Mouse (Mus musculus) forebrain, embryonic 15.5 days (tissue): ENCODE data around the gene Tspan4. TPM values are rescaled to one million over a fixed set of nuclear protein-coding genes. Genes with fewer than 3 reads are reported as not detected.

Experiments
- ATAC-seq: fragments of 200-750 bp; cut with Nextera tagmentation; replicated peaks from 2 replicates; pipeline ENCODE4 v1.8.0; 2017; ENCODE audit warnings: mild to moderate bottlenecking, moderate TSS enrichment, moderate library complexity
- H3K27ac ChIP-seq: fragments of 300-500 bp; sonication (generic); replicated peaks from 2 replicates; pipeline ENCODE4 v1.5.1; 2015; ENCODE audit warnings: mild to moderate bottlenecking, inconsistent platforms
- H3K27me3 ChIP-seq: fragments of 300-500 bp; sonication (generic); 2 replicates; pipeline ENCODE4 v1.6.1; 2015; ENCODE audit warnings: inconsistent platforms
- H3K36me3 ChIP-seq: fragments of 300-500 bp; sonication (generic); 2 replicates; pipeline ENCODE4 v1.6.1; 2015; ENCODE audit warnings: mild to moderate bottlenecking, inconsistent platforms
- H3K4me1 ChIP-seq: fragments of 300-500 bp; sonication (generic); 2 replicates; pipeline ENCODE4 v1.6.1; 2015; ENCODE audit warnings: inconsistent platforms
- H3K4me2 ChIP-seq: fragments of 300-500 bp; sonication (generic); replicated peaks from 2 replicates; pipeline ENCODE4 v1.6.1; 2015; ENCODE audit warnings: mild to moderate bottlenecking, inconsistent platforms
- H3K4me3 ChIP-seq: fragments of 300-500 bp; sonication (generic); 2 replicates; pipeline ENCODE4 v1.5.1; 2015; ENCODE audit warnings: mild to moderate bottlenecking, inconsistent platforms
- H3K9ac ChIP-seq: fragments of 300-500 bp; sonication (generic); replicated peaks from 2 replicates; pipeline ENCODE4 v1.6.1; 2015; ENCODE audit warnings: mild to moderate bottlenecking, inconsistent platforms
- H3K9me3 ChIP-seq: fragments of 300-500 bp; sonication (generic); 2 replicates; pipeline ENCODE4 v1.6.1; 2016; ENCODE audit warnings: inconsistent platforms
- WGBS: fragments of 180-500 bp; shearing (Covaris S2); methylation state at CpG from one replicate; pipeline ENCODE4 v1.1.7; 2015; ENCODE audit warnings: mixed read lengths; 5-methylcytosine and 5-hydroxymethylcytosine counted together
- polyA plus RNA-seq: library from polyadenylated mRNA; unstranded; fragments of >200 nt; fragmentation: Nextera tagmentation; extraction: Ambion mirVana; gene quantifications from 2 replicates; pipeline ENCODE4 v1.2.1, GENCODE M21; 2015

The Tspan4 gene
- polyA plus RNA-seq, 1 experiment from 2014 or later, result 25.6 TPM

DNA sequence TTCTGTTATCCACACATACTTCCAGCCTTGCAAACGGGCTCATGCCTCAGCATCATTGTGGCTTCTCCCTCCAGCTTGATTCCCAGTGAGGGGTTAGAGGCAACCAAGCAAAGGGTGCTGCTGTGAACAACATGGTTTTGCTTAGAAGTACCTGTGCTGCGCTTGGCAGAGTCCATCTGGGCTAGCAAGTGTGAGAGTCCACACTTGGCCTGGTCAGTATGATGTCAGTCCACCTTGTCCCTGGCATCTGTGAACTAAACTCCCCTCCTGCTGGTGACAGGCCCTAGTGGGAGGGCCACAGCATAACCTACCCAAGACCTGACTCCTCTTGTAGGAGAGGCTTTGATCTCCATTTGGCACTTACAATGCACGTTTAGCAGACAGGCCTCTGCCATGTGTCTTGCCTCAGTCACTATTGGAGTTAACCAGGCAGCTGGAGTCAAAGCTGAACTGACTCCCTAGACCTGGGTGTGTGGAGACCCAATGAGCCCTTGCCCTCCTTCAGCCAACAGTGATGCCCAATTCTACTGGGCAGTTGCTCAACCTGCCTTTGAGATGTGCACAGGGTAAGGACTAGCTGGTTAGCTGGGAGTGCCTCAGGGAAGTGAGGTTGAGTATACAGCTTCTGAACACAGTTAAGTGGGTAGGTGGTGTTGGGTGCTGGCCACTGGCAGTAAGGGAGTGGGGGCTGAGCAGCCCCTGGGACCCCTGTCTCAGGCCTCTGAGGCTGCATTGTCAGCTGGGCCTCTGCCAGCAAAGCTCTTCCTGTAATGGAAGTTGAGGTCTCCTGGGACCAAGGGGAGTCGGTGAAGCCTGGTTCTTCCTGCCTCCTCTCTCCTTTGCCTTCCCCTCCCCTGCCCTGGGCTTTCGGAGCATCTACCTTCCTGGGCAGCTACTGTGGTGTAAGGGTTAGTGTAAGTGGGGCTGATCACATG is 9.4 kb downstream of the Tspan4 start:
- Histone ChIP-seq H3K9me3 (no peaks in the 10 kb centered on the region), H3K9ac (no peak overlapping the region), H3K27me3 (no peaks in the 10 kb centered on the region; the same call in 1 of the 2 replicates), H3K4me2 (no peak overlapping the region), H3K36me3 (no peaks in the 10 kb centered on the region), H3K4me1 (peaks cover 33% of the 10 kb centered on the region), H3K27ac (no peak overlapping the region), H3K4me3 (no peak overlapping the region)
- ATAC-seq, result no peak
- 84% methylated on average over 5 of the region's 5 CpGs for WGBS

DNA sequence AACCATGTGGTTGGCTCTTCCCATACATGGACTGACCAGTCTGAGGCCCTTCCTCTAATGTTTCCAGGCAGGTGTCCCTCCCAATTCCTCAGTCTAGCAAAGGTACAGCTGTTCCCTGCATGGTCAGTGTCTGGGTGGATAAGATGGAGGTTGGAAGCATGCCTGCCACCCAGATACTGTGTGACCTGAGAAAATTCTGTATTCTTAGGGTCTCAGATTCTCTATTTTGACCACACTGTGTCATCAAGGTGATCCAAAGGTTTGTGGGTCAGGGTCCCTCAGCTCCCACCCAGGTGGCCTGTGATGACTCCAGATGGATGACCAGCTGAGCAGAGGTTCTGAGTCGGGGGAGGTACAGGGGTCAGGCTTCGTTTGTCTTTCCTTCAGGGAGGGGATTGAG is 10.1 kb downstream of the Tspan4 start:
- Histone ChIP-seq H3K27me3 (no peaks in the 10 kb centered on the region; the same call in 1 of the 2 replicates), H3K4me2 (no peak overlapping the region), H3K36me3 (no peaks in the 10 kb centered on the region), H3K9ac (no peak overlapping the region), H3K4me3 (no peak overlapping the region), H3K4me1 (peaks cover 33% of the 10 kb centered on the region), H3K27ac (no peak overlapping the region), H3K9me3 (no peaks in the 10 kb centered on the region)
- WGBS, result 76% methylated on average over 2 of the region's 2 CpGs
- ATAC-seq, result no peak

DNA sequence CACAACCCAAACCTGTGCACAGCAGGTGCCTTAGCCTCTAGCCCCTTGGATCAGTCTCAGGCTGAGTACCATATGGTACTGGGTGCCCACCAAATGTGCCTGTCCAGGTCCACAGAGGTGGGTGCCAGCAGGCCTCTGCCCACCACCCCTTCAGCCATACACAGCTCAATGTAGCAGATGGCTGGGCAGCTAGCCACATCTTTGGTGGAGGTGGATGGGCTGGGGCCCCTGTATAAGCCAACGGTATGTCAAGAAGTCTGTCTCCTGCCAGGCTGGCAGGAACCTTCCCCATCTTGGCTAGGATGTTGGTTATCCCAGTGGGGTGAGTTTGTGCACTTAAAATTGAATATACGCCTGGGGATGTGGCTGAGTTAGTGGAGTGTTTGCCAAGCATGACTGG is 10.6 kb downstream of the Tspan4 start:
- no peak overlapping the region for H3K9ac ChIP-seq
- ATAC-seq, result no peak
- no peaks in the 10 kb centered on the region; the same call in 1 of the 2 replicates for H3K27me3 ChIP-seq
- peaks cover 33% of the 10 kb centered on the region for H3K4me1 ChIP-seq
- H3K36me3 ChIP-seq, result no peaks in the 10 kb centered on the region
- WGBS, result 58% methylated on average over 2 of the region's 2 CpGs
- no peak overlapping the region for H3K4me2 ChIP-seq
- no peak overlapping the region for H3K4me3 ChIP-seq
- H3K9me3 ChIP-seq, result no peaks in the 10 kb centered on the region
- no peak overlapping the region for H3K27ac ChIP-seq

DNA sequence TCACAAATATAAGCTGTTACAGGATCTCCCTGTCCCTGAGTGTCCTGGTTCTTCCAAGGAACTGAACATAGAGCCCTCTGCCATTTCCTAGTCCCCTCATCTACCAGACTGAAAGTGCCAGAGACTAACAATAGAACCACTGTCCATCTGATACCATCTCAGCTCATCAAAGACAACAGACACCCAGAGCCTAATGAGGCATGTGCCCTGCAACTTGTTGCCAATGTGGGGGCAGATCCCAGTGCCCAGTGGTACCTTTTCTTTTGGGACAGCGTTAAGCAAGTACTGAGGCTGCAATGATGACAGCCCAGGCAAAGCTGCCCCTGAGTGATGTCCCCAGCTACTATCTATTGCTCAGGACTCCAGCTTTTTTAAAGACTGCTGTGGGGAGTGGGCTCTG is 11.2 kb downstream of the Tspan4 start:
- Histone ChIP-seq H3K9me3 (no peaks in the 10 kb centered on the region), H3K27ac (no peak overlapping the region), H3K4me3 (no peak overlapping the region), H3K9ac (no peak overlapping the region), H3K4me2 (no peak overlapping the region), H3K27me3 (no peaks in the 10 kb centered on the region; the same call in 1 of the 2 replicates), H3K4me1 (peaks cover 29% of the 10 kb centered on the region), H3K36me3 (no peaks in the 10 kb centered on the region)
- 89% methylated on average over 1 of the region's 1 CpGs for WGBS
- no peak for ATAC-seq

DNA sequence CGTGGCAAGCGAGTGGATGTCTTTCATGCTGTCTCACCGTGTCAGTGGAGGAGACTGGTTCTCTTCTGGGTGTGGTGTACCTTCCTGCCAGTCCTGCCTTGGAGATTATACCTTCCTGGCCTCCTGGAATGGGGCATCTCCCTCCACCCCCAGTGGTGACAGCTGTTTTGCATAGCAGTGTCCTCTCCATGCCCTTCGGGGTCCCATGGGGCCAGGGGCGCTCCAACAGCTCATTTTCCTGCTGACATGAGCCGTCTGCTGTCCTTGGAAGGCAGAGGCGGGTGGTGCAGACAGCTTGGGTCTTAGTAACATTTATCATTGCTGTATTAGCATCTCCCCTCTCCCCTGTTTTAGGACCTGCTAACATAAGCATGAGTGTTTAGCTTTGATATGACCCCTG is 12.1 kb downstream of the Tspan4 start:
- Histone ChIP-seq H3K9ac (no peak overlapping the region), H3K9me3 (no peaks in the 10 kb centered on the region)
- WGBS, result 82% methylated on average over 7 of the region's 7 CpGs

DNA sequence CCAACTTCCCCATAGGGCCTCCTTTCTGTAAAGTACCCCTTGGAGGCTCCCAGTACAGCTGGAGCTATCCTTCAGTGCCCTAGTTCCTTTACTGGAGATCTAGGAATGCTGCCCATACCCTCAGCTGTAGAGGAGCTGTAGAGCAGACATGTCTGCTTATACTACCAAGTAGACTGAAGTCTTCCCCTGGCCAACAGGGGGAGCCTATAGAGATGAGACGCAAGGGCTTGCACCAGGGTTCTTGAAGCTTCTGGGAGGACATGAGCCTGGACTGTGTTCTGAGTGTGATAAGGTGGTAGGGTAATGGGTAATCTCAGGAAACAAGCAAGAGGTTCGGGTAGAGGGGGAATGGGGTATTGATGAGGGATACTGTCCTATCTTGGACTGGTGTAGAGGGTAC is 16.1 kb downstream of the Tspan4 start:
- no peak for ATAC-seq
- Histone ChIP-seq H3K36me3 (no peaks in the 10 kb centered on the region), H3K9ac (no peak overlapping the region), H3K4me2 (no peak overlapping the region), H3K9me3 (no peaks in the 10 kb centered on the region), H3K27me3 (no peaks in the 10 kb centered on the region), H3K27ac (no peak overlapping the region), H3K4me1 (no peaks in the 10 kb centered on the region), H3K4me3 (no peak overlapping the region)
- WGBS, result 89% methylated on average over 2 of the region's 2 CpGs

More for the DNA sequence above, 12.1 kb downstream of the Tspan4 start:
- Histone ChIP-seq H3K27me3 (no peaks in the 10 kb centered on the region; the same call in 1 of the 2 replicates), H3K36me3 (no peaks in the 10 kb centered on the region), H3K4me2 (no peak overlapping the region), H3K27ac (no peak overlapping the region), H3K4me3 (no peak overlapping the region), H3K4me1 (peaks cover 20% of the 10 kb centered on the region)
- ATAC-seq, result no peak

DNA sequence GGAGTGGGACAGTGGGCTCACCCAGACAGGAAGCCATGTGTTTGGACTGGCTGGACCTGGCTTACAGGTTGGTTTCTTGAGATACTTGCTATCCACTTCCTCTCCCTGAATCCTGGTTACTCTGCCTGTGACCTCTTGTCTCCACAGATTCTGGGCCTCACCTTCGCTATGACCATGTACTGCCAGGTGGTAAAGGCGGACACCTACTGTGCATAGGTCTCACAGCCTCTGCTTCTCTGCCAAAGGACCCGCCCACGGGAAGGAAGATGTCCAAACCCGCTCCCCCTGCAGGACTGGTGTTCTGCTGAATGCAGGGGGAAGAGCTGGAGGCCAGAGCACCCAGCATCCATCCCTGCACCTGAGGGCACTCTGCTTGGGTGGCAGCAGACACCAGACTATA is 17.7 kb downstream of the Tspan4 start:
- Histone ChIP-seq H3K27me3 (no peaks in the 10 kb centered on the region), H3K4me3 (no peak overlapping the region), H3K4me2 (no peak overlapping the region), H3K9me3 (no peaks in the 10 kb centered on the region), H3K9ac (no peak overlapping the region), H3K4me1 (no peaks in the 10 kb centered on the region), H3K36me3 (no peaks in the 10 kb centered on the region), H3K27ac (no peak overlapping the region)
- WGBS, result 92% methylated on average over 5 of the region's 5 CpGs
- no peak for ATAC-seq

DNA sequence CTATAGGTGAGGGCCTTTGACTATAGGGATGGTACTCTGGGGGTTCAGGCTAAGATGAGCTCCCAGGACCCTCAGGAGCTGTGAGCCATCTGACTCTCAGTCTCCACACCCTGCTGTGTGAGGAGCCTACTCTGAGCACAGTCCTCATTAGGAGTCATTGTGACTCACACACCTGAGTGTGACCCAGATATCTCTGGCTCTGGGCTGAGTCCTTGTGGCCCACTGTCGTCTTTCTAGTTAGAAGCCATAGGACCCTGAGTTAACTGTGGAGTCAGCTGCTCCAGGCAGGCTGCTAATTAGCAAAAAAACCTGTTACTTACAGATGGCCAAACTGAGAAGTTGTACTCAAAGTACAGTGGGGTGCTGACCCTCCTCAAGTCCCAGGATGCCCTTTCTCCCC is 18.7 kb downstream of the Tspan4 start:
- H3K27me3 ChIP-seq, result no peaks in the 10 kb centered on the region
- no peak overlapping the region for H3K9ac ChIP-seq
- 0 out of 2 replicates have a peak, but pooled peaks cover 3% of the 10 kb centered on the region for H3K36me3 ChIP-seq
- no peak for ATAC-seq
- no peaks in the 10 kb centered on the region for H3K4me1 ChIP-seq
- H3K27ac ChIP-seq, result no peak overlapping the region
- no peaks in the 10 kb centered on the region for H3K9me3 ChIP-seq
- no peak overlapping the region for H3K4me3 ChIP-seq
- WGBS, result 84% methylated on average over 1 of the region's 1 CpGs
- no peak overlapping the region for H3K4me2 ChIP-seq

DNA sequence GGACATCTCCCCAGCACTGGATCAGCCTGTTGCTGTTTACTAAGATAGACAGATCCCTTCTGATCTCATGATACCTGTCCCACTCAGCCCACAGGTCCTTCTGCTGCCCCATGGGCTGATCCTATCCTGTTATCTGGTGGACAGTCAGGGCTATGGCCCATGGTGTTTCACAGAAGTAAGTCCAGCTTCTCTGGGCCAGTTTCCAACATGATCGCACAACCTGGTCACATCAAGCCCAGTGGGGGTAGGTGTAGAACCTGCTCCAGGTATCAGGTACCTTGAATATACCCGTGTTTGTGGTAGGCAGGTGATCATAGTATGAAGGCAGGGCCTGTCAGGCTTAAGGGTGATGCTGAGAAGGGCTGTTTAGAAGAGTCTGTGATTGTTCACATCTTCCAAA is 20.3 kb downstream of the Tspan4 start:
- Histone ChIP-seq H3K9ac (no peak overlapping the region), H3K4me1 (no peaks in the 10 kb centered on the region), H3K27me3 (no peaks in the 10 kb centered on the region), H3K27ac (no peak overlapping the region), H3K9me3 (no peaks in the 10 kb centered on the region), H3K4me3 (no peak overlapping the region), H3K4me2 (no peak overlapping the region), H3K36me3 (0 out of 2 replicates have a peak, but pooled peaks cover 3% of the 10 kb centered on the region)
- 81% methylated on average over 2 of the region's 2 CpGs for WGBS
- no peak for ATAC-seq

DNA sequence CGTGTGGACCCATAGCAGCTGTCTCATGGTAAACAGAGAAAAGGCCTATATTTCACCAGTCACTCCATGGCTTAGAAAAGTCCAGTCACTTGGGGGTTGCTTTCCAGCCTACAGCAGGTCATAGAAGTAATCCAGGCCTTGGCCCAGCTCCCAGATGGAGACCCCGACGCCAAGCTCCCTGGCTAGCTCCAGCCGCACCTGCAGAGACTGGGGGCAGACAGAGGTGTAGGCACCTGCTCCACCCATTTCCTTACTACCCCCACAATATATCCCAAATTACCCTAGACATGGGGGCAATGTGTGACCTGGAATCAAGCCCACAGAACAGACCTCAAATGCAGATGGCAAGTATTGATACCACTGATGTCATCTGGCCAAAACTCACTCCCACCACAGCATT is 20.9 kb downstream of the Tspan4 start:
- H3K36me3 ChIP-seq, result 0 out of 2 replicates have a peak, but pooled peaks cover 3% of the 10 kb centered on the region
- no peak for ATAC-seq
- no peaks in the 10 kb centered on the region for H3K27me3 ChIP-seq

DNA sequence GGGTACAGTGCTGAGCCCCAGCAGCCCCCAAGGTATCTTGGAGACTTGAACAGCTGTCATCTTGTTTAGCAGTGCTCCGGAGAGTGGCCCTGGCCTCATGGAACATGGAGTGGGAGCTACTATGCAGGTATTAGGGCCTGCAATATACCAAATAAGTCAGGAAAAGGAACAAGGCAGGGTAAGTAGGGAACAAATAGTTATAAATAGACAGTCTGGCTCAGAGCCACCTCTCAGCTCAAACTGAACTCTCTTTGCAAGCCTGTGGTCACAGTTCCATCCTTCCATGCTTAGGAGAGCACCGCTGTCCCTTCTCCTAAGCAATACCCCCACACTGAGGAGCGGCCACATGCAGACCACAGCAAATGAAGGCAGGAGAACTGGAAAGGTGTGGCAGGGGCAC is 22.6 kb downstream of the Tspan4 start:
- Histone ChIP-seq H3K27me3 (no peaks in the 10 kb centered on the region), H3K4me3 (no peak overlapping the region), H3K9ac (no peak overlapping the region), H3K4me2 (no peak overlapping the region), H3K27ac (no peak overlapping the region), H3K4me1 (no peaks in the 10 kb centered on the region), H3K36me3 (0 out of 2 replicates have a peak, but pooled peaks cover 3% of the 10 kb centered on the region), H3K9me3 (no peaks in the 10 kb centered on the region)
- 88% methylated on average over 3 of the region's 3 CpGs for WGBS
- ATAC-seq, result no peak

More for the DNA sequence above, 20.9 kb downstream of the Tspan4 start:
- 92% methylated on average over 4 of the region's 4 CpGs for WGBS
- H3K9me3 ChIP-seq, result no peaks in the 10 kb centered on the region
- no peak overlapping the region for H3K27ac ChIP-seq
- no peak overlapping the region for H3K4me2 ChIP-seq
- H3K4me3 ChIP-seq, result no peak overlapping the region
- H3K9ac ChIP-seq, result no peak overlapping the region
- H3K4me1 ChIP-seq, result no peaks in the 10 kb centered on the region

DNA sequence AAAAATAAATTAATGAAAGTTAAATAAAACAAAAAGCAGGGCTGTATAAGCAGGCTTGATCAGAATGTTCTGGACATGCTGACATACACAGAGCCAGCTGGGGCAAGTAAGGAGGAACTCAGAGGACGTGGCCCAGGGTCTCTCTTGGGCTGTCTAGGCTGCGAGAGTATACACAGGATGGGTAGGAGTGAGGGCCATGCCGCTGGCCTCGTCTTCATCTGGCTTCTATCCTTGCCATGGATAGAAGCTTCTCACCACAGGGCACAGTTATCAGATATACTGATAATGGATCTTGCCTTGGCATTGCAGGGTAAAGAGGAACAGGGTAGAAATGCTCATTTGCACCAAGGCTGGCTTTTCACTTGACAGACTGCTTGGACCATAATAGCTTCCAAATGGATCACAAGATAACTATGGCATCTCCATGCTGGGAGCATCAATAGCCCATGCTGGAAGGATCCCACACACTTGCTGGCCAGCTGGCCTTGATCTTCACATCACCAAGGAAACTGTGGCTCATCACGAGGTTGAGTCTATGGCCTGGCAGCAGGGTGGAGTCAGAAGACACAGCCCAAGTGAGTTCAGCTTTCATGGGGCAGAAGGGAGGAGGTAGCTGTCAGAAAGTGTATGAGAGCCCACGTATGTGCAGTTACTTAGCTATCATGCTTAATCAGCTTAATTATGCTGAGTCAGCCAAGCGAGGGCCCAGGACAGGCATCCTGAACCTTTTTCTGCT is 26.9 kb downstream of the Tspan4 start:
- H3K4me2 ChIP-seq, result no peak overlapping the region
- H3K9ac ChIP-seq, result no peak overlapping the region
- no peaks in the 10 kb centered on the region for H3K4me1 ChIP-seq

More for the DNA sequence above, 26.9 kb downstream of the Tspan4 start:
- Histone ChIP-seq H3K27ac (no peak overlapping the region), H3K4me3 (no peak overlapping the region), H3K36me3 (peaks cover 5% of the 10 kb centered on the region; the same call in 1 of the 2 replicates), H3K9me3 (no peaks in the 10 kb centered on the region), H3K27me3 (no peaks in the 10 kb centered on the region)
- WGBS, result 88% methylated on average over 7 of the region's 7 CpGs
- ATAC-seq, result no peak
